Mouse (Mus musculus): ENCODE measurements around the gene Morn4.

The Morn4 gene

DNA sequence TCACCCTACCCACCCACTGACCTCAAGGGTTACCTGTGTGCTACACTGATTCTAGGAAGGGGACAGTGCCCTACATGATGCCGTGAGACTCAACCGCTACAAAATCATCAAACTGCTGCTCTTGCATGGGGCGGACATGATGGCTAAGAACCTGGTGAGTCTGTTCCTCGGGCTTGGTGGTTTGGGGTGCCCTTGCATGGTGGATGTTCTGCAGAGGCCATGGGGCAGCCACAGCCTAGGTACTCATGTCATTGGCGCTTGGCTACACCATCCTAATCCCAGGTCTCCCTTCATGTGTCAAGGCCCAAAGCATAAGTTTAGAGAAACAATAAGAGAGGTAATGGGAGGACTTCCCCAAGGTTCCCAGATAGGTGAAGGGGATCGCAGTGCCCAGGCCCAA lies 42.2 kb downstream of the Morn4 start:
- DNase-seq (ENCODE audit: low spot score) = no peak

DNA sequence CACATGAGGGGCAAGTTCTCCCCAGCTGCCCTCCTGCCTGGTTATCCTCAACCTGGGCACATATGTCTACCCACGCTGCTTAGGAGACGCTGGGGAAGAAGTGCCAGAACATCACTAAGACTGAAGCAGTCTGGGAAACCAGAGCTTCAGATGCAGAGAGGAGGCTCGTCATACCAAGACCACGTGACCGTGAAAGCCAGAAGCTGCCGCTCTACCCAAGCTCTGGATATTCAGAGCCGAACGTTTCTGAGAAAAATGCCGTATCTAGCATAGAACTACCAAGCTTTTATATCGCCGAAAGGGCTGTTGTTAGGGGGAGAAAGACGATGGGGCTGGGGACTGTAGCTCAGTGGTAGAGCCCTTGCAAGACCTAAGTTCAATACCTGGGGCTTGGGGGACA lies 47.8 kb downstream of the Morn4 start:
- DNase-seq (ENCODE audit: low spot score) = no peak

DNA sequence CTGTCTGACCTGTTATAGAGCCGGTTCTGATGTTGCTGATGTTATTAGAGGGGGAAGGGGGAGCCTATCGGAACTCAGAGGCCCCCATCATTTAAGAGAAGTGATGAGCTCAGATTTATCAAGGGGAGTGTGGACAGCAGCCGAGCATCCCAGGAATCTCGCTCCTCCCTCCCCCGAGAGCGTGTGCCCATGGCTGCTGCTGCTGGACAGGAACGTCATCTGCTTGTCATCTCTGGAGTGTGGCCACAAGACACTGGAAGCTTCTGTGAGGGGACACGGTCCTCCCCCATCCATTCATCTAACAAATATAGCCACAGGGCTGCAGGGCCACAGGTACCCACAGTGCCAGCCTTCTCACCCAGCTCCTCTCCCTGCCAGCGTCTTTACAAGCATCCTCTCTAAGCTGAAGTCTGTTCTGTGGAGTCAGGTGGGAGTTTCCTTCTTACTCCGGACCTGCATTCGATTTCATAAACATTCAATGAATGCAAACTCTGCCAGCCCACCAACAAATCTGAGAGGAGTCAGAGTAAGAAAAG lies 48.9 kb downstream of the Morn4 start:
- DNase-seq (ENCODE audit: low spot score) = no peak

DNA sequence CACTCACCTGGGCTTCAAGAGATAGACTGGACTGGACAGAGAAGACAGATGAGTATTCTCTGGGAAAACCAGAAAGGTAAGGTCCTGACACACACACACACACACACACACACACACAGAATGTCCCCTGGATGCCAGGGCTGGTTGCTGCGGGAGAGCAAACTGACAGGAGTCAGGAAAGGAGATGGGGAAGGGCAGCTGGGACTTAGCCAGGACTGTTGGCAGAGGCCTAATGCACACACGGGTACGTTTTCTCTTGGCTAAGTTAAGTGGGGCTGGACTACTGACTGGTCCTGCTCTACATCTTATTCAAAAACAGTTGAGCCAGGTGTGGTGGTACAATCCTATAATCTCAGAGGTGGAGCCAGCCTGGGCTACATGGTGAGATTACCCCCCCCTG lies 49.8 kb downstream of the Morn4 start:
- no peak for DNase-seq (ENCODE audit: low spot score)

DNA sequence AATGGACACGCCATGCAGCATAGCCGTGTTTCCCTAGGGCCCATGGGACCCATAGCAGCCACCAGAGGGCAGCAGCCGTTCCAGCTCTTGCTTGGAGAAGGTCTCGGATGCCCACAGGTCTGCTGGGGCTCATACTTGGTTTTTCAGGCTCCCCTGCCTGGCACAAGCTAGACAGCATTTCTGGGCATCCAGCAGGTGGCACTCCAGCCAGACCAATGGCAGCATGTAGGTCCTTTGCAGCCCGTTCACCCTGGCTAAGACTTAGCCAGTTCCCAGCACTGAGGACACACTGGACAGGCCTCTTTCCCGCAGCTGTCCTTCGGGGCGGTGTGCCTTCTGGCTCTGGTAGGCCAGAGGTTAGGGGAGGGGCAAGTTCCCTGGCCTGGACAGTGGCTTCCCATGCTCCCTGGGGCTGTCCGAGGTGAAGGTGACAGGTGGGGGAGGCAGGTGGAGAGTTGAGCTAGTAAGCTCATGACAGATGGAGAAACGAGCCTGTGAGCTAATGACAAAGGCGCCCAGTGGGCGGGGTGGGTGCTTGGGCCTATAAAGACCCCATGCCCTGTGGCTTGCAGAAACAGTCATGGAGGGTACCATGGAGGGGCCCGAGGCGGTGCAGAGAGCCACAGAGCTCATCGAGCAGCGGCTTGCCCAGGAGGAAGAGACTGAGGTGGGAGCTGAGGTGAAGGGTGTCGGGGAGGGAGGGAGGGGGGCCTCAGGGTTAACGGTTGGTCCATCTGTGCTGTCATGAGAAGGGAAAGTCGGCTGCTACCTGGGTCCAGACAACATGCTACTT lies 50.5 kb downstream of the Morn4 start, which contains the start of gene Ankrd2:
Ankrd2 (plus strand) TSS at position 545 of the 793 bp plus-strand sequence.
- peak; percentile 78 for DNase-seq (ENCODE audit: low spot score)

DNA sequence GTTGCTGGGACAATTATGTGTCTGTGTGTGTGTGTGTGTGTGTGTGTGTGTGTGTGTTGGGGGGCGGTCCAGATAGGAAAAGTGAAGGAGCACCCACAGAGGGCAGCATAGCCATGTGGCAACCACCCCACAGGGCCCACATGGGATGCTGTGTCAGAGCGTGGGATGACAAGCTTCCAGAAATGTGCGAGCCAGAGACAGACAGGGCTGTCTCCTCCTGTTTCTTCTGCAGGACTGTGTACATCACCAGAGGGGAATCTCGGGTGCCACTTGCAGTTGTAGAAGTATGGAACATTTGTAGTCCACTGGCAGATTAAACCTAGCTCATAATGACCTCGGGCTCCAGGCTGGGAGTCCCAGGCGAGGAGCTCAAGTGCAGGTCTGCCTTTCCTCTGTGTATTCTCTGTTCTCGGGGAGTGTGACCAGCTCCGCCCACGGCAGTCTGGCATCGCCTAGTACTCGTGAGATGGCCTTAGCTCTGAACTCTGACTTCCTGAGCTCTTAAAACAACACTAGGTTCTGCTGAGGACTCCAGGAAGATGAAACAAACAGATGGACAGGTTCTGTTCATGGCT lies 51.2 kb downstream of the Morn4 start:
- DNase-seq (ENCODE audit: low spot score) = no peak

DNA sequence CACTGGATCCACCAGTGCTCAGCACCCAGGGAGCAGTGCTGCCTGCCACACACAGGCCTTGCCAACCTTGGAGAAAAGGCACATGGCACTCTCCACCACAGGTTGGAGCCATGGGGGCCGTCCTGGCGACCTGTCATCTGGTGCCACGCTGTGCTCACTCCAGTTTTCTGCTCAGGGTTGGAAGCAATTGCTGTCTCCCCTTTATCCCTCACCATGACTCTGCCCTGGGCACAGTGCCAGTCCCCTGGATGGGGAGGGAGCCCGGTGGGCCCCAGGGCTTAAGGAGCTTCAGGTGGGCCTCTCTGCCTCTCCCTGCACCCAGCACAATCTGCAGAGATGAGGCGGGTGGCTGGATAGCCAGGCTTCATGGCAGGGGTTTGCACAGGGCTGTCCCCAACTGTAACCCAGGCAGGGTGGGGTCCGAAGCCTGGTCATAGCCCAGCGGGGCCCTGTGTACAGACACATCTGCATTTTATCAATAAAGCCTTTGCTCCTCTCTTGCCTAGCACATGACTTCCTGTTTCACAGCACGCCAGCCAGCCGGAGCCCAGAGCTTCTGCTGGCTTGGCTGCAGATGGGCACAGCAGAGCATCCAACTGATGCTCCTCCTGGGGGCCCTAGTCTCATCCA lies 51.9 kb downstream of the Morn4 start:
- DNase-seq (ENCODE audit: low spot score) = no peak

DNA sequence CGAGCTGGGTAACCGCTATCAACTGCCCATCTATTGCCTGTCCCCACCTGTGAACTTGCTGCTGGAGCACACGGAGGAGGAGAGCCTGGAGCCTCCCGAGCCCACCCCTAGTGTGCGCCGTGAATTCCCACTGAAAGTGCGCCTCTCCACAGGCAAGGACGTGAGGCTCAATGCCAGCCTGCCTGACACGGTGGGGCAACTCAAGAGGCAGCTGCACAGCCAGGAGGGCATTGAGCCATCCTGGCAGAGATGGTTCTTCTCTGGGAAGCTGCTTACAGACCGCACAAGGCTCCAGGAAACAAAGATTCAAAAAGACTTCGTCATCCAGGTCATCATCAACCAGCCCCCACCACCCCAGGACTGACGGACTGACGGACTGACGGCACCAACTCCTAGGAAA lies 52.5 kb downstream of the Morn4 start:
- no peak for DNase-seq (ENCODE audit: low spot score)

DNA sequence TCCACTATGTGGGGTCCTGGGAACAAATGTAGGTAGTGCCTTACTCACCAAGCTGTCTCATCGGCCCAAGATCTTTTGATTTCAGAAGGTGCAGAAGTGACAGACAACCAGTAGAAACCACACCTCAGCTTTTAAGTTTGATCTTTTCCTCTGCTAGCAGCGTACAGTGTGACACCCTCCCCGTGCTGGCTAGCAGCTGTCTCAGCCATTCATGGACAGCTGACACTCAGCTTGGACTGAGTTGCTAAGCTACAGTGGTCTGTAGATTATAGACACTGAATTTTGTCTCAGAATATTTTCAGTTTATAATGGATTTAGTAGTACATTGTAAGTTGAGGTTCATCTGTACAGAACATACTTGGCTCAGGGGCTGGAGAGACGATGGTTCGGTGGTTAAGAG lies 55.0 kb downstream of the Morn4 start:
- no peak for DNase-seq (ENCODE audit: low spot score)

DNA sequence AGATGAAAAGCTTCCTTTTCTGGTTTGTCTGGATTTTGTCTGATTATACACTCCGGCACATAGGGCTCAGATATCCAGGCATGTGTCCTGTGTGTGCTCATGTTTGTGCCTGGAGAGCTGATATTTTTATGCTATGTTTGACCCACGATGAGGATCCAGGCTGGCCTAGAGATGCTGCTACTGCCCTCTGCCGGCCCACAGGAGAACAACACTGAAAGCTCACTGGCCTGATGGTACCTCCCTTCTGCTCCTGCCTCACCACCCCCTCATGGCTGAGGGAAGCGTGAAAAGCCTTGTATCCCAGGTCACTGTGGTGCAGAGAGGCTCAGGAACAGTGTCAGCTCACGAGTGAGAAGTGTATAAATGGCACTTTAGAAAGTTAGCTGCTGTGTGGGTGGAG lies 60.0 kb downstream of the Morn4 start:
- peak; percentile 82 for DNase-seq (ENCODE audit: low spot score)
